Mouse (Mus musculus) stomach, embryonic 14.5 days (tissue): Measurements from ENCODE around the gene Tlx1. TPM values are rescaled to one million over a fixed set of nuclear protein-coding genes. Genes with fewer than 3 reads are reported as not detected.

Experiments used
- ATAC-seq: fragments of 200-750 bp; cut with Nextera tagmentation; 2 replicates; pipeline ENCODE4 v1.8.0; 2017; ENCODE audit warnings: low read depth, moderate TSS enrichment; ENCODE audit not compliant: insufficient number of reproducible peaks, insufficient read depth, low FRiP score
- H3K27ac ChIP-seq: fragments of 300-500 bp; sonication (generic); 2 replicates; pipeline ENCODE4 v1.5.1; 2014; ENCODE audit warnings: mild to moderate bottlenecking, low read length, moderate library complexity, mixed read lengths
- H3K27me3 ChIP-seq: fragments of 300-500 bp; sonication (generic); 2 replicates; pipeline ENCODE4 v1.6.1; 2014; ENCODE audit warnings: low read length, control low read depth, mixed read lengths; ENCODE audit not compliant: control insufficient read depth, insufficient read depth
- H3K36me3 ChIP-seq: fragments of 300-500 bp; sonication (generic); 2 replicates; pipeline ENCODE4 v1.6.1; 2014; ENCODE audit warnings: mild to moderate bottlenecking, control low read depth, low read length, moderate library complexity, mixed read lengths; ENCODE audit not compliant: control insufficient read depth, insufficient read depth
- H3K4me1 ChIP-seq: fragments of 300-500 bp; sonication (generic); 2 replicates; pipeline ENCODE4 v1.6.1; 2014; ENCODE audit warnings: low read length, control low read depth, mixed read lengths; ENCODE audit not compliant: control insufficient read depth, insufficient read depth
- H3K4me2 ChIP-seq: fragments of 300-500 bp; sonication (generic); replicated peaks from 2 replicates; pipeline ENCODE4 v1.6.1; 2014; ENCODE audit warnings: low read depth, low read length, control low read depth
- H3K4me3 ChIP-seq: fragments of 300-500 bp; sonication (generic); 2 replicates; pipeline ENCODE4 v1.5.1; 2014; ENCODE audit warnings: low read depth, low read length, control low read depth
- H3K9ac ChIP-seq: fragments of 300-500 bp; sonication (generic); replicated peaks from 2 replicates; pipeline ENCODE4 v1.6.1; 2014; ENCODE audit warnings: low read depth, mild to moderate bottlenecking, control low read depth, low read length, moderate library complexity, mixed read lengths
- H3K9me3 ChIP-seq: fragments of 300-500 bp; sonication (generic); 2 replicates; pipeline ENCODE4 v1.6.1; 2016; ENCODE audit warnings: low read depth, low read length, control low read depth; ENCODE audit not compliant: control insufficient read depth
- WGBS: fragments of 180-500 bp; shearing (Covaris S2); extraction: QIAGEN DNeasy Blood & Tissue Kit; methylation state at CpG from one replicate; pipeline ENCODE4 v1.1.7; 2014; 5-methylcytosine and 5-hydroxymethylcytosine counted together
- polyA plus RNA-seq: library from polyadenylated mRNA; unstranded; fragments of >200 nt; fragmentation: Nextera tagmentation; extraction: Ambion mirVana; gene quantifications from 2 replicates; pipeline ENCODE4 v1.2.1, GENCODE M21; 2014

Gene Tlx1
- polyA plus RNA-seq, 1 experiment from 2014 or later, result 0.12 TPM

DNA sequence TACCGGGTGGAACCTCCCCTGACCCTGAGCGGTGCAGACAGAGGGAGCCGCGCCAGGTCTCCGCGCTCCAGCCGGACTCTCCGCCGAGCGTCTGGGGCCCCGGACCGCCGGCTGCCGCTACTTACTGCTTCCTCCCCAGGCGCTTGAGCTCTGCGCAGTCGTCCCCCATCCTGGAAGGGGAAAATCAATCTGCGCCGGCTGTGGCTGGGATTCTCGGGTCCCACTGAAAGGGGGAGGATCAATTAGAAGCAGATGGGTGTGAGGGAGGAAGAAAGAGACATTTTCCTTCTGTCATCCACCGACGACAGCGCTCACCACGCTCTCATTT, 3.5 kb downstream of the Tlx1 start:
- Histone ChIP-seq H3K9me3 (no peaks in the 10 kb centered on the region), H3K27ac (peak overlapping the region; percentile 44; the same call in 1 of the 2 replicates), H3K4me1 (peaks cover 9% of the 10 kb centered on the region), H3K4me3 (peak overlapping the region; percentile 28; the same call in 1 of the 2 replicates), H3K27me3 (peaks cover 83% of the 10 kb centered on the region), H3K36me3 (no peaks in the 10 kb centered on the region), H3K9ac (0 out of 2 replicates have a peak overlapping the region, but pooled peaks have one; percentile 30), H3K4me2 (peak overlapping the region; percentile 23; the same call in 1 of the 2 replicates)
- no peak for ATAC-seq
- WGBS, result under 1% methylated on average over 20 of the region's 24 CpGs

DNA sequence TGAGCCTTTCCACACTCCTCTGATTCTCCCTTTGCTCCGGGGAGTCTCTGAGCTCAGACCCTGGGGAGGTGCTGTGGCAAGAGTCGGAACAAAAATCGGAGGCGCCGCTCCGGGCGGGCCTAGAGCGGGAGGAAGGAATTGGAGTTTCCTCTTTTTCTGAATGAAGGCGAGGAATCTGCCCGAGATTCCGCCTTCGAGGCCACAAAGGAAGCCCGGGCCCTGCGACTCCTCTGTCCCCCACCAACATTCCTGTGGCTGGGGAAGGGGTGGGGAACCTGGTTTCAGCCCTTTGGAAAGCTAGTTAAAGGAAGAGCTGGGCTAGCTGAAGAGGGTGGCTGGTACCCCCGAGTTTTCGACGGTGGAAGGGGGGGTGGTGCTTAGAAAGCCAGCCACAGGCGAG, 4.0 kb downstream of the Tlx1 start:
- Histone ChIP-seq H3K27ac (peak overlapping the region; percentile 44; the same call in 1 of the 2 replicates), H3K9me3 (no peaks in the 10 kb centered on the region), H3K4me3 (peak overlapping the region; percentile 28; the same call in 1 of the 2 replicates), H3K4me1 (peaks cover 9% of the 10 kb centered on the region), H3K36me3 (no peaks in the 10 kb centered on the region), H3K4me2 (peak overlapping the region; percentile 23; the same call in 1 of the 2 replicates), H3K27me3 (peaks cover 84% of the 10 kb centered on the region), H3K9ac (peak overlapping the region; percentile 30; the same call in 1 of the 2 replicates)
- WGBS, result under 1% methylated on average over 18 of the region's 18 CpGs
- ATAC-seq, result no peak

DNA sequence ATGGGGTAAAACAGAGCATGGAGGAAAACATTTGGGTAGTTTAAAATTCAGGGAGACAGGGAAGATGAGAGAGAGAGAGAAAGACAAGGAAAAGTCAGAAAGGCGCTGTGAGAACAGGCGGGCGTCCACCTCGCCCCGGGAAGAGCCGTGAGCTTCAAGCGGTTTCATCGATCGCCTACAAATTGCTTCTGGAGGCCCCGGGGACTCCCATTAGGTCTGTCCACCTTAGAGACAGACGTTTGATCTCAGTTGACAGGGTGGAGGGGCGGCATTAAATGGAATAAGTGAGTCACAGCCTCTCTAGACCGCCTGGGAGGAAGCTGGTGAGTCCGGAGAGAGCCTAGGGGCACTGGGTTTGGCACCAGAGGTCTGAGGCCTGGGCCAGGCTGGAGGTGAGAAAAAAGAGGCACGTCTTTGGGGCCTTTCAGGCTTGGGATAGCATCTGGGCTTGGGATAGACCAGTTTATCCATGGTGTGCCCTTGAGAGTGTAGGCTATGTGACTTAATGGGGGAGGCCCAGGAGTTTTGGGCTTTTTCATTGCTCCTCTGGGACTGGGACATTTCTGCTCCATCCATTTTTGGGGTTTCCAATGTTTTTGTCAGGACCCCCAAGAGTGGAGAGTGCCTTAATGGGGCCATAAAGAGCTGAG, 4.8 kb downstream of the Tlx1 start:
- 3% methylated on average over 15 of the region's 15 CpGs for WGBS
- ATAC-seq, result no peak
- Histone ChIP-seq H3K9ac (no peak overlapping the region), H3K27ac (0 out of 2 replicates have a peak overlapping the region, but pooled peaks have one; percentile 1), H3K9me3 (no peaks in the 10 kb centered on the region), H3K27me3 (peaks cover 86% of the 10 kb centered on the region), H3K4me1 (peaks cover 9% of the 10 kb centered on the region), H3K36me3 (no peaks in the 10 kb centered on the region), H3K4me3 (peak overlapping the region; percentile 13; the same call in 1 of the 2 replicates), H3K4me2 (peak overlapping the region; percentile 15; the same call in 1 of the 2 replicates)

DNA sequence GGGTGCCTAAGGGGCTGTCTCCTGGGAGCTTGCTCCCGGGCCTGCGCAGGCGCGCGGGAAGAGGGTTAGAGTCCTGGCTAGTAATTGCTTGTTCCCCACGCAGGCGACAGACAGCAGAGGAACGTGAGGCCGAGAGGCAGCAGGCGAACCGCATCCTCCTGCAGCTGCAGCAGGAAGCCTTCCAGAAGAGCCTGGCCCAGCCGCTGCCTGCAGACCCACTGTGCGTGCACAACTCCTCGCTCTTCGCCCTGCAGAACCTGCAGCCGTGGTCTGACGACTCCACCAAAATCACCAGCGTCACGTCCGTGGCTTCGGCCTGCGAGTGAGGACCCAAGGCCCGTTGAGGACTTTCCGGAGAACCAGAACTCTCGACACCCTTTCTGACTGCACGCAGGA, 5.3 kb downstream of the Tlx1 start:
- no peak overlapping the region for H3K9ac ChIP-seq
- H3K27me3 ChIP-seq, result peaks cover 89% of the 10 kb centered on the region
- H3K4me1 ChIP-seq, result peaks cover 7% of the 10 kb centered on the region
- H3K9me3 ChIP-seq, result no peaks in the 10 kb centered on the region
- 2% methylated on average over 26 of the region's 26 CpGs for WGBS
- no peak for ATAC-seq
- peak overlapping the region; percentile 15; the same call in 1 of the 2 replicates for H3K4me2 ChIP-seq
- H3K27ac ChIP-seq, result no peak overlapping the region
- peak overlapping the region; percentile 13; the same call in 1 of the 2 replicates for H3K4me3 ChIP-seq
- H3K36me3 ChIP-seq, result no peaks in the 10 kb centered on the region

DNA sequence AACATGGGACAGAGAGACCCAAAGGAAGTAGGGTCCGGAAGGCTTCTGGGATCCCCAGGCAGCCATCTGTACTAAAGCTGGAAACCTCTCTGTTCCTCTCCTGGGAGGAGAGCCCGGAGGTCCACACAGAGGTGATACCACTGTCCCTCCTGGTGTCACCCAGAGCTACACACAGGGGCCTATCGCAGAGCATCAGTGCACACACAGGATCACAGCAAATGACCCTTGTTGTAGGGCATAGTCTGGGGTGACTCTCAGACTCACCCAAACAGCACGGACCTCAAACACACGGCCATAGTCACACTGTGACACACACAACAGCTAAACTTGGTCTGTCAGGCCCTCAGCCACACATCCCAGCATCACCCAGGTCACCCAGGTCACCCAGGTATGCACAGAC, 5.9 kb downstream of the Tlx1 start:
- Histone ChIP-seq H3K9me3 (no peaks in the 10 kb centered on the region), H3K4me2 (peak overlapping the region; percentile 15; the same call in 1 of the 2 replicates), H3K4me1 (0 out of 2 replicates have a peak, but pooled peaks cover 2% of the 10 kb centered on the region), H3K4me3 (no peak overlapping the region), H3K27me3 (peaks cover 89% of the 10 kb centered on the region), H3K36me3 (no peaks in the 10 kb centered on the region), H3K9ac (no peak overlapping the region), H3K27ac (no peak overlapping the region)
- 4% methylated on average over 5 of the region's 5 CpGs for WGBS
- no peak for ATAC-seq

DNA sequence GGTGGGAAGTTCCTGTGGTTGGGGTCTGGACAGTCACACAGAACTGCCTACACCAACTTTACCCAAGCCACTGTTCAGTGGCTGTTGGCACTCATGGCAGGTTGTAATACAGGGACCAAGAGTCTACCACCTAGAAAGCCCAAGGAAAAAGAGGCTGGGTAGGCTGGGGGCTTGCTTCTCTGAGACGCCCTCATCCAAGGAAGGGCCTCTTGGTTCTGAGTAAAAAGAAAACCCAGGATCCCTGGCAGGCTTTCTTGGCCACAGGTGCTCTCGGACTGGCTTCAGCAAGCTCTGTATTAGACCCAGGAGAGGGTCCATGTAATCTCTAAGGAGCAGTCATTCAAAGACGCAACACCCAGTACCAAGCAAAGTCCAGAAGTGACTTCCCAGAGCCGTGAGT, 7.7 kb downstream of the Tlx1 start:
- WGBS, result 10% methylated on average over 4 of the region's 4 CpGs
- Histone ChIP-seq H3K9me3 (no peaks in the 10 kb centered on the region), H3K27ac (no peak overlapping the region), H3K4me3 (no peak overlapping the region), H3K36me3 (no peaks in the 10 kb centered on the region), H3K4me2 (no peak overlapping the region), H3K27me3 (peaks cover 92% of the 10 kb centered on the region), H3K4me1 (0 out of 2 replicates have a peak, but pooled peaks cover 2% of the 10 kb centered on the region), H3K9ac (no peak overlapping the region)
- no peak for ATAC-seq

DNA sequence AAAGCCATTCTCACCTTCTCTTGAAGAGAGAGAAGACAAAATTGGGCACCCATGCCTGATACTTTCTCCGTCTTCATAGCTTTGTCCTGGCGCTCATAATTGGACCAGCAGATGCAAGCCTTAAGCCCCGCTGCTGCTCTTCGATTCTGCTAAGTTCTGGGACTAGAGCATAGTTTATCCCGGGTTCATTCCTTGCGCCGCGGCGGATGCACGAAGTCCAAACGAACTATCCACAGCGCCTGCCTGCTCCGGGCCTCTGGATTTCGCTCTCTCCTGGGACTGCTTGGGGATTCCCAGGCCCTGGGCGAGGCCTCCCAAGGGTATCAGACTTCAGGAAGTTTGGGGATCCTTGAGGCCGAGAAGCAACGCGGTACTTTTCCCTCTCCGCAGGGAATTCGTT, 8.4 kb downstream of the Tlx1 start:
- H3K4me3 ChIP-seq, result no peak overlapping the region
- H3K36me3 ChIP-seq, result no peaks in the 10 kb centered on the region
- H3K9me3 ChIP-seq, result no peaks in the 10 kb centered on the region
- peaks cover 91% of the 10 kb centered on the region for H3K27me3 ChIP-seq
- no peak overlapping the region for H3K4me2 ChIP-seq
- H3K27ac ChIP-seq, result no peak overlapping the region
- H3K4me1 ChIP-seq, result 0 out of 2 replicates have a peak, but pooled peaks cover 2% of the 10 kb centered on the region
- ATAC-seq, result no peak
- WGBS, result 2% methylated on average over 20 of the region's 20 CpGs
- H3K9ac ChIP-seq, result no peak overlapping the region

DNA sequence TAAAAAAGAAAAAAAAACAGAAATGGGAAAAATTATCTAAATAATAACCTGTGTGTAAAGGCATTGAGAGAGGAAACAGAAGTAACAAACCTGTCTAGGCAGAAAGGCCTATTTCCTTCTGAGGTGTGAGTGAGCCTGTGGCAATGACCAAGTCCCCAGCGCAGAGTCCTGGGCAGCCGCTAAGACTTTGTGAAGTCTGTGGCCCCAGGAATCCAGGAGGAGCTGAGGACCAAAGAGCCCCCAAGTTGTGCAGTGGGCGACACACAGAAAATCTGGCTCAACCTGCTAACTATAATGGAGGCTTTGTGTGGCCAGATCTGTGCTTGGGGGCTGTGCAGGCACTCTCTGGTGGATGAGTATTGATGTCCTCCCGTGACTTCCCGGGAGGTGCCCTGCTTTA, 9.0 kb downstream of the Tlx1 start:
- 0 out of 2 replicates have a peak, but pooled peaks cover 2% of the 10 kb centered on the region for H3K4me1 ChIP-seq
- 6% methylated on average over 5 of the region's 5 CpGs for WGBS
- no peak for ATAC-seq
- H3K27ac ChIP-seq, result no peak overlapping the region
- H3K9ac ChIP-seq, result no peak overlapping the region
- H3K36me3 ChIP-seq, result no peaks in the 10 kb centered on the region
- H3K4me3 ChIP-seq, result no peak overlapping the region
- no peaks in the 10 kb centered on the region for H3K9me3 ChIP-seq
- peaks cover 93% of the 10 kb centered on the region for H3K27me3 ChIP-seq
- no peak overlapping the region for H3K4me2 ChIP-seq
